ENCODE assay signal across 15 mouse cellular contexts in the genomic region with DNA sequence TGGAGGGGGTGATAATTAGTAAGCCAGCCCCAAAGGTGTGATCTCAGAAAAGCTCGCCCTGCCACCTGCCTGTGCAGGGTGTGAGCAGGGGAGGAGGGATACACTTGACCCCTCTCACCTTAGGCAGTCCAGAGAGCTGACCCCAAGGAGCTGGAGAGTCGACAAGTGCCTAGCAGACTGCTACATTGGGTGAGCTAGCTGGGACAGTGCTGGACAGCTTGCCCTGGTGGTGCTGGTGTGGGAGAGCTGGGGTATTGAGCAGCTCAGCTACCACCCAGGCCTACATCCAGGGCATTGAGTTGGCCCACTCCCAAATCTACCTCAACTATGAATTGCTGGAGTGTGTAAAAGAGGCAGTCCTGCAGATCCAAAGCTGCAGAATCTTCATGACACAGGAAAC. TPM values are rescaled to one million over a fixed set of nuclear protein-coding genes. Genes with fewer than 3 reads are reported as not detected.
A peak's percentile ranks its signal among the peaks of the same experiment; 100 is the strongest.
DNase-seq lines count a peak whose midpoint lies in the region; ATAC-seq lines count a peak whose summit lies in the region.
"Had no signal": no experiment of that assay in that cellular context is flagged by ENCODE, and none has a peak within 500 bp of the region (broad histone marks: within the 10 kb centered on the region; RNA-seq: fewer than 3 reads in every experiment).

No protein-coding gene starts in this region.

- H3K4me2 ChIP-seq in heart, embryonic 13.5 days, result no peak overlapping the region
- no peak overlapping the region for H3K4me2 ChIP-seq in limb, embryonic 12.5 days
- H3K4me2 ChIP-seq in embryonic facial prominence, embryonic 13.5 days, result no peak overlapping the region
- H3K4me2 ChIP-seq in forebrain, embryonic 15.5 days (replicated peaks), result no peak overlapping the region

- H3K36me3 ChIP-seq in heart, embryonic 13.5 days, result no peaks in the 10 kb centered on the region
- H3K36me3 ChIP-seq in limb, embryonic 12.5 days, result no peaks in the 10 kb centered on the region
- H3K36me3 ChIP-seq in limb, embryonic 10.5 days, result no peaks in the 10 kb centered on the region
- no peaks in the 10 kb centered on the region for H3K36me3 ChIP-seq in embryonic facial prominence, embryonic 13.5 days
- H3K36me3 ChIP-seq in forebrain, embryonic 15.5 days, result no peaks in the 10 kb centered on the region

- no peak overlapping the region for H3K27ac ChIP-seq in heart, embryonic 13.5 days (replicated peaks)
- no peak overlapping the region for H3K27ac ChIP-seq in limb, embryonic 12.5 days
- H3K27ac ChIP-seq in limb, embryonic 10.5 days, result no peak overlapping the region
- no peak overlapping the region for H3K27ac ChIP-seq in embryonic facial prominence, embryonic 13.5 days
- no peak overlapping the region for H3K27ac ChIP-seq in forebrain, embryonic 15.5 days (replicated peaks)
- H3K27ac ChIP-seq: macrophage had no signal

- whole genome bisulfite sequencing in heart, embryonic 13.5 days, result 74% methylated on average over 2 of the region's 2 CpGs
- WGBS in limb, embryonic 12.5 days, result 56% methylated on average over 2 of the region's 2 CpGs
- 65% methylated on average over 2 of the region's 2 CpGs for WGBS in limb, embryonic 10.5 days
- 63% methylated on average over 2 of the region's 2 CpGs for WGBS in embryonic facial prominence, embryonic 13.5 days
- whole genome bisulfite sequencing in forebrain, embryonic 15.5 days, result 88% methylated on average over 2 of the region's 2 CpGs

- ATAC-seq in heart, embryonic 13.5 days (ENCODE audit: extremely low read depth, insufficient number of reproducible peaks, low FRiP score, low TSS enrichment), result no peak
- ATAC-seq in limb, embryonic 12.5 days (ENCODE audit: insufficient number of reproducible peaks, insufficient read depth, low FRiP score, low TSS enrichment, low read depth), result 0 out of 2 replicates have a peak, but pooled peaks have one; percentile 15
- 0 out of 2 replicates have a peak, but pooled peaks have one; percentile 15 for ATAC-seq in embryonic facial prominence, embryonic 13.5 days (ENCODE audit: insufficient number of reproducible peaks, insufficient read depth, low FRiP score, low TSS enrichment, low read depth)
- ATAC-seq in megakaryocyte-erythroid progenitor cell, adult 5-6 weeks (replicated peaks; ENCODE audit: low FRiP score, low TSS enrichment, poor library complexity, severe bottlenecking), result 0 out of 2 replicates have a peak, but pooled peaks have one; percentile 26
- no peak for ATAC-seq in forebrain, embryonic 15.5 days (replicated peaks)
- ATAC-seq: liver, postnatal 0 days had no signal

- no peaks in the 10 kb centered on the region for H3K9me3 ChIP-seq in heart, embryonic 13.5 days
- no peaks in the 10 kb centered on the region for H3K9me3 ChIP-seq in limb, embryonic 12.5 days
- no peaks in the 10 kb centered on the region for H3K9me3 ChIP-seq in limb, embryonic 10.5 days (replicated peaks)
- H3K9me3 ChIP-seq in embryonic facial prominence, embryonic 13.5 days, result no peaks in the 10 kb centered on the region
- H3K9me3 ChIP-seq in forebrain, embryonic 15.5 days, result no peaks in the 10 kb centered on the region

- no peak overlapping the region for H3K4me3 ChIP-seq in heart, embryonic 13.5 days
- H3K4me3 ChIP-seq in limb, embryonic 12.5 days (replicated peaks), result no peak overlapping the region
- H3K4me3 ChIP-seq in limb, embryonic 10.5 days, result no peak overlapping the region
- no peak overlapping the region for H3K4me3 ChIP-seq in embryonic facial prominence, embryonic 13.5 days
- H3K4me3 ChIP-seq in forebrain, embryonic 15.5 days, result no peak overlapping the region

- DNase-seq in heart, postnatal 14 days, result no peak
- no peak for DNase-seq in limb, embryonic 10.5 days (ENCODE audit: low spot score)
- DNase-seq: adrenal gland, postnatal 14 days; kidney, postnatal 14 days; left cerebral cortex, postnatal 4 days; liver, postnatal 0 days; right cerebral cortex, adult 18-20 months had no signal

- intact Hi-C loops in heart, postnatal 14 days (cut with DNase I), result loop anchor here (5.0 kb wide), 1 partner anchor 43 kb away; the partner anchor contains the start of gene Adm

- no peaks in the 10 kb centered on the region for H3K27me3 ChIP-seq in heart, embryonic 13.5 days (replicated peaks)
- no peaks in the 10 kb centered on the region for H3K27me3 ChIP-seq in limb, embryonic 12.5 days
- H3K27me3 ChIP-seq in limb, embryonic 10.5 days (ENCODE audit: low read depth, poor library complexity, severe bottlenecking), result no peaks in the 10 kb centered on the region
- H3K27me3 ChIP-seq in embryonic facial prominence, embryonic 13.5 days, result no peaks in the 10 kb centered on the region
- H3K27me3 ChIP-seq in forebrain, embryonic 15.5 days, result no peaks in the 10 kb centered on the region

- peaks cover 11% of the 10 kb centered on the region for H3K4me1 ChIP-seq in heart, embryonic 13.5 days
- no peaks in the 10 kb centered on the region for H3K4me1 ChIP-seq in limb, embryonic 12.5 days (replicated peaks)
- H3K4me1 ChIP-seq in limb, embryonic 10.5 days, result no peaks in the 10 kb centered on the region
- H3K4me1 ChIP-seq in embryonic facial prominence, embryonic 13.5 days, result peaks cover 5% of the 10 kb centered on the region
- no peaks in the 10 kb centered on the region; the same call in 1 of the 2 replicates for H3K4me1 ChIP-seq in forebrain, embryonic 15.5 days

- 0 out of 2 replicates have a peak overlapping the region, but pooled peaks have one; percentile 10 for H3K9ac ChIP-seq in heart, embryonic 13.5 days
- H3K9ac ChIP-seq in limb, embryonic 12.5 days (replicated peaks), result no peak overlapping the region
- H3K9ac ChIP-seq in embryonic facial prominence, embryonic 13.5 days, result no peak overlapping the region
- H3K9ac ChIP-seq in forebrain, embryonic 15.5 days (replicated peaks), result no peak overlapping the region
- H3K9ac ChIP-seq: liver, postnatal 0 days had no signal

RNA-seq across cellular contexts. Expression of gene Sbf2, which starts 30.6 kb away (rescaled TPM):
- 25.7 and 26.6 TPM in 2 replicates for polyA plus RNA-seq in heart, embryonic 13.5 days (2015; fragmentation: Nextera tagmentation; extraction: Ambion mirVana)
- total RNA-seq in heart, postnatal 14 days (2021), result 10 to 100 TPM; 47.4 to 54.3 TPM
- 34.2 and 35.1 TPM in 2 replicates for polyA plus RNA-seq in limb, embryonic 12.5 days (2016; fragmentation: Nextera tagmentation; extraction: Ambion mirVana)
- 26.8 and 28.7 TPM in 2 replicates for polyA plus RNA-seq in limb, embryonic 10.5 days (2016; fragmentation: Nextera tagmentation; extraction: Ambion mirVana)
- polyA plus RNA-seq in embryonic facial prominence, embryonic 13.5 days (2015; fragmentation: Nextera tagmentation; extraction: Ambion mirVana), result 29.9 and 31.6 TPM in 2 replicates
- total RNA-seq in megakaryocyte-erythroid progenitor cell, adult 5-6 weeks (2014; fragmentation: Nextera tagmentation), result 0.35 and 2.2 TPM in 2 replicates
- 0.34 TPM in 1 of 2 replicates, not detected in the other for total RNA-seq in megakaryocyte-erythroid progenitor cell, adult 5-6 weeks (2017)
- 66.4 and 68.8 TPM in 2 replicates for polyA plus RNA-seq in forebrain, embryonic 15.5 days (2015; fragmentation: Nextera tagmentation; extraction: Ambion mirVana)

RNA-seq across cellular contexts. Expression of gene Adm, which starts 43.3 kb away (rescaled TPM):
- 9.8 and 12.0 TPM in 2 replicates for polyA plus RNA-seq in heart, embryonic 13.5 days (2015; fragmentation: Nextera tagmentation; extraction: Ambion mirVana)
- total RNA-seq in heart, postnatal 14 days (2021), result 10 to 100 TPM in 1 of 2 experiments, 1 to 10 TPM in 1; 9.8 to 15.5 TPM
- polyA plus RNA-seq in limb, embryonic 12.5 days (2016; fragmentation: Nextera tagmentation; extraction: Ambion mirVana), result 1.2 and 2.1 TPM in 2 replicates
- 1.3 and 1.6 TPM in 2 replicates for polyA plus RNA-seq in limb, embryonic 10.5 days (2016; fragmentation: Nextera tagmentation; extraction: Ambion mirVana)
- 2.9 TPM in 2 replicates for polyA plus RNA-seq in embryonic facial prominence, embryonic 13.5 days (2015; fragmentation: Nextera tagmentation; extraction: Ambion mirVana)
- not detected in 2 replicates for total RNA-seq in megakaryocyte-erythroid progenitor cell, adult 5-6 weeks (2014; fragmentation: Nextera tagmentation)
- total RNA-seq in megakaryocyte-erythroid progenitor cell, adult 5-6 weeks (2017), result not detected in 2 replicates
- 3.7 and 5.3 TPM in 2 replicates for polyA plus RNA-seq in forebrain, embryonic 15.5 days (2015; fragmentation: Nextera tagmentation; extraction: Ambion mirVana)
- total RNA-seq: hematopoietic stem cell, adult 5-6 weeks; MEL had no signal

Comparison
In these comparisons a context has a peak if more than half of its experiments do, and no peak if none do; other contexts are left out.
1. ATAC-seq: peak in limb, embryonic 12.5 days (single experiment), embryonic facial prominence, embryonic 13.5 days (single experiment) and megakaryocyte-erythroid progenitor cell, adult 5-6 weeks (single experiment); none in heart, embryonic 13.5 days (single experiment) and forebrain, embryonic 15.5 days (single experiment).